Mouse (Mus musculus) midbrain, embryonic 11.5 days (tissue): ENCODE results near the gene Hamp. TPM values are rescaled to one million over a fixed set of nuclear protein-coding genes. Genes with fewer than 3 reads are reported as not detected.

Experiments
- ATAC-seq: fragments of 200-750 bp; cut with Nextera tagmentation; 2 replicates; pipeline ENCODE4 v1.8.0; 2017; ENCODE audit warnings: moderate TSS enrichment, moderate library complexity; ENCODE audit not compliant: low FRiP score
- DNase-seq: peaks from one replicate; pipeline ENCODE4 v3.0.0; 2015; ENCODE audit warnings: low spot score; ENCODE audit errors: missing footprints
- H3K27ac ChIP-seq: fragments of 300-500 bp; sonication (generic); 2 replicates; pipeline ENCODE4 v1.5.1; 2014; ENCODE audit warnings: low read depth, low read length
- H3K27me3 ChIP-seq: fragments of 300-500 bp; sonication (generic); 2 replicates; pipeline ENCODE4 v1.6.1; 2014; ENCODE audit warnings: mild to moderate bottlenecking, low read length, moderate library complexity, mixed read lengths; ENCODE audit not compliant: control insufficient read depth, insufficient read depth
- H3K36me3 ChIP-seq: fragments of 300-500 bp; sonication (generic); 2 replicates; pipeline ENCODE4 v1.6.1; 2014; ENCODE audit warnings: mild to moderate bottlenecking, low read length, moderate library complexity, mixed read lengths; ENCODE audit not compliant: control insufficient read depth, insufficient read depth
- H3K4me1 ChIP-seq: fragments of 300-500 bp; sonication (generic); 2 replicates; pipeline ENCODE4 v1.6.1; 2014; ENCODE audit warnings: low read length; ENCODE audit not compliant: control insufficient read depth, insufficient read depth
- H3K4me2 ChIP-seq: fragments of 300-500 bp; sonication (generic); 2 replicates; pipeline ENCODE4 v1.6.1; 2014; ENCODE audit warnings: mild to moderate bottlenecking, moderate library complexity
- H3K4me3 ChIP-seq: fragments of 300-500 bp; sonication (generic); 2 replicates; pipeline ENCODE4 v1.5.1; 2014; ENCODE audit warnings: low read depth, low read length
- H3K9ac ChIP-seq: fragments of 300-500 bp; sonication (generic); 2 replicates; pipeline ENCODE4 v1.6.1; 2014; ENCODE audit warnings: low read length
- H3K9me3 ChIP-seq: fragments of 300-500 bp; sonication (generic); 2 replicates; pipeline ENCODE4 v1.6.1; 2016; ENCODE audit warnings: low read length; ENCODE audit not compliant: control insufficient read depth
- WGBS: fragments of 180-500 bp; shearing (Covaris S2); extraction: QIAGEN DNeasy Blood & Tissue Kit; methylation state at CpG from one replicate; pipeline ENCODE4 v1.1.7; 2014; 5-methylcytosine and 5-hydroxymethylcytosine counted together
- polyA plus RNA-seq: library from polyadenylated mRNA; unstranded; fragments of >200 nt; fragmentation: Nextera tagmentation; extraction: Ambion mirVana; gene quantifications from 2 replicates; pipeline ENCODE4 v1.2.1, GENCODE M21; 2014

The Hamp gene
- polyA plus RNA-seq, 1 experiment from 2014 or later: 0.40 TPM

GRCm38 (mm10) chr7:30971901-30972300 is 28.1 kb upstream of the Hamp start:
- 90% methylated on average over 15 of the region's 15 CpGs for WGBS
- Histone ChIP-seq H3K36me3 (no peaks in the 10 kb centered on the region), H3K4me2 (no peak overlapping the region), H3K4me1 (peaks cover 10% of the 10 kb centered on the region; the same call in 1 of the 2 replicates), H3K27me3 (peaks cover 12% of the 10 kb centered on the region), H3K9me3 (no peaks in the 10 kb centered on the region), H3K4me3 (no peak overlapping the region), H3K9ac (no peak overlapping the region), H3K27ac (no peak overlapping the region)
- DNase-seq (peak; percentile 84), ATAC-seq (no peak)

GRCm38 (mm10) chr7:30969174-30969573 is 25.3 kb upstream of the Hamp start:
- no peak overlapping the region for H3K27ac ChIP-seq
- ATAC-seq (no peak), DNase-seq (no peak)
- peaks cover 10% of the 10 kb centered on the region; the same call in 1 of the 2 replicates for H3K4me1 ChIP-seq
- no peak overlapping the region for H3K4me3 ChIP-seq
- 85% methylated on average over 4 of the region's 4 CpGs for WGBS
- H3K27me3 ChIP-seq: peaks cover 12% of the 10 kb centered on the region
- no peaks in the 10 kb centered on the region for H3K36me3 ChIP-seq
- no peaks in the 10 kb centered on the region for H3K9me3 ChIP-seq
- H3K4me2 ChIP-seq: no peak overlapping the region
- no peak overlapping the region for H3K9ac ChIP-seq

GRCm38 (mm10) chr7:30968611-30969010 is 24.8 kb upstream of the Hamp start:
- H3K27ac ChIP-seq: no peak overlapping the region
- no peaks in the 10 kb centered on the region for H3K9me3 ChIP-seq
- no peak overlapping the region for H3K9ac ChIP-seq
- H3K36me3 ChIP-seq: no peaks in the 10 kb centered on the region
- WGBS: 94% methylated on average over 8 of the region's 8 CpGs
- peaks cover 12% of the 10 kb centered on the region for H3K27me3 ChIP-seq
- H3K4me2 ChIP-seq: no peak overlapping the region
- ATAC-seq: no peak
- DNase-seq: no peak
- peaks cover 10% of the 10 kb centered on the region; the same call in 1 of the 2 replicates for H3K4me1 ChIP-seq
- no peak overlapping the region for H3K4me3 ChIP-seq

DNA sequence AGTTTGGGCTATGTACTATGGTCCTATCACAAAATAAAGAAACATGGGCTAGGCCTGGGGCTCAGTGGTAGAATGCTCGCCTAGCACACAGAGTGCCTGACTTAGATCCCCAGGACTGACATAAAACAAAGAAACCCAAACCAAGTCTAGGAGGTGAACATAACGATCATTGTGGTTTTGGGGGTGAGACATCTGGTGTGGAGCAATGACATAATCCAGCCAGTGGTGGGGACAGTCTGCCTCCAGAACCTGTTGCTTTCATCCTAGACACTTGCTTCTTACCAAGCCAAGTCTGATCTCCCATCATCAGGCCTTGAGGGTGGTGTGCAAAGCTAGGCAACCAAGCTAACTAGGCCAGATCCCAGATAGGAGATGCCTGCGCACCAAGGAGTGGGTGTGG is 22.8 kb upstream of the Hamp start:
- Histone ChIP-seq H3K27me3 (no peaks in the 10 kb centered on the region), H3K9ac (no peak overlapping the region), H3K4me1 (no peaks in the 10 kb centered on the region), H3K27ac (no peak overlapping the region), H3K9me3 (no peaks in the 10 kb centered on the region), H3K4me3 (no peak overlapping the region), H3K36me3 (no peaks in the 10 kb centered on the region), H3K4me2 (no peak overlapping the region)
- DNase-seq (peak; percentile 8), ATAC-seq (no peak)
- 82% methylated on average over 3 of the region's 3 CpGs for WGBS

- Histone ChIP-seq H3K4me1 (no peaks in the 10 kb centered on the region), H3K27me3 (no peaks in the 10 kb centered on the region), H3K36me3 (no peaks in the 10 kb centered on the region), H3K9me3 (no peaks in the 10 kb centered on the region), H3K9ac (no peak overlapping the region), H3K27ac (no peak overlapping the region), H3K4me3 (no peak overlapping the region), H3K4me2 (no peak overlapping the region)
- DNase-seq: no peak
- no peak for ATAC-seq
- WGBS: 74% methylated on average over 14 of the region's 14 CpGs
Observed at GRCm38 (mm10) chr7:30965677-30966076, 21.8 kb upstream of the Hamp start.

GRCm38 (mm10) chr7:30964366-30964765 is 20.5 kb upstream of the Hamp start:
- H3K27me3 ChIP-seq: no peaks in the 10 kb centered on the region
- 0 out of 2 replicates have a peak, but pooled peaks cover under 1% of the 10 kb centered on the region for H3K36me3 ChIP-seq
- 92% methylated on average over 7 of the region's 7 CpGs for WGBS
- H3K4me2 ChIP-seq: no peak overlapping the region
- H3K27ac ChIP-seq: no peak overlapping the region
- no peak overlapping the region for H3K4me3 ChIP-seq
- DNase-seq (no peak), ATAC-seq (no peak)
- H3K9ac ChIP-seq: no peak overlapping the region
- no peaks in the 10 kb centered on the region for H3K4me1 ChIP-seq
- H3K9me3 ChIP-seq: no peaks in the 10 kb centered on the region

DNA sequence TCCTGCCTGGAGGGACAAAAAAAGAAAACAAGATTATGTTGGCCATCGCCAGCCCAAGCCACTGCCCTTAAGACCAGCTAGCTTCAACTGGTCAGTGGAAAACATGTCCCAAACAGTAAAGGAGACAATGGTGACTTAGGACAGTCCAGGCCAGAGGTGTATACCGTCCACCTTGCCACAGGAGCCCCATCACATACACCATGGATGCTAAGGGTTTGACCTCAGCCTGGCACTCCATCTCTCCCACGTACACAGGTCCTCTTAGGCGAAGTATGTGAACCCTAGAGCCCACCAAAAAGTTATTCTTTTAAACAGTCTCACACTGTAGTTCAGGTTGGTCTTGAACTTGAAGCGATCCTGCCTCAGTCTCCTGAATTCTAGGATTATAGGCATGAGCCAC is 19.0 kb upstream of the Hamp start:
- Histone ChIP-seq H3K4me2 (no peak overlapping the region), H3K36me3 (peaks cover 4% of the 10 kb centered on the region; the same call in 1 of the 2 replicates), H3K9me3 (no peaks in the 10 kb centered on the region), H3K9ac (no peak overlapping the region), H3K27me3 (no peaks in the 10 kb centered on the region), H3K4me1 (peaks cover 8% of the 10 kb centered on the region), H3K4me3 (no peak overlapping the region), H3K27ac (no peak overlapping the region)
- 92% methylated on average over 5 of the region's 5 CpGs for WGBS
- ATAC-seq: no peak
- DNase-seq: no peak

GRCm38 (mm10) chr7:30959786-30960349 is 16.0 kb upstream of the Hamp start:
- H3K36me3 ChIP-seq: peaks cover 5% of the 10 kb centered on the region; the same call in 1 of the 2 replicates
- peaks cover 18% of the 10 kb centered on the region for H3K4me1 ChIP-seq
- DNase-seq (peak; percentile 81), ATAC-seq (no peak)
- WGBS: 84% methylated on average over 6 of the region's 6 CpGs
- no peak overlapping the region for H3K4me2 ChIP-seq
- H3K9me3 ChIP-seq: no peaks in the 10 kb centered on the region
- H3K27me3 ChIP-seq: no peaks in the 10 kb centered on the region
- no peak overlapping the region for H3K27ac ChIP-seq
- no peak overlapping the region for H3K9ac ChIP-seq
- H3K4me3 ChIP-seq: no peak overlapping the region

DNA sequence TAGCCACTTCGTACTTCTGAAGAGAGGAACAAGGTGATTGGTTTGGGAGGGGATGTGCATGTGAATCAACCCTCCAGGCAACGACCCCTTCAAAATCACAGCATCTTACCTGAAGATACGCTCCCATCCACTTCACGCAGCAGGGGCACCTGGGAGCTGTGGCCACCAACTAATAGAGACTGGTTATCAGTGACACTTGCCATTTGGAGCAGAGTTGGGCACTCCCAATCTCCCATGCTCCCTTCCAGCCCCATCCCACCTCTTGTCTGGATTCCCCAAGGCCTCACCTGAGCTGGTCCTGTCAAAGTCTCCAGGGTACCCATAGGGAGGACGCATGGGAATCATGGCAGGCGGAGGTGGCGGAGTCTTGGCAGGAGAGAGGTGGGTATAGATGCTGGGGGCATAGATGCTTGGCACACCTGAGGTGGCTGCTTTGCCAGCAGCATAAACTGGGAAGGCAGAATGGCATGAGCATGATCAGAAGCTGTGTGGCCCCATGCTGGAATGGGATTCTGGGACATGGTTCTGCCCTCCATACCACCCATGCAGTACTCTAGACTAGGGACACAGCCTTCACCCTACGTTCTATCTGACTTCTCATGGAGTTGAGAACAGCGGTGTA is 15.1 kb upstream of the Hamp start:
- Histone ChIP-seq H3K9me3 (no peaks in the 10 kb centered on the region), H3K27ac (no peak overlapping the region), H3K27me3 (no peaks in the 10 kb centered on the region), H3K4me2 (no peak overlapping the region), H3K4me1 (peaks cover 18% of the 10 kb centered on the region), H3K9ac (no peak overlapping the region), H3K36me3 (peaks cover 8% of the 10 kb centered on the region; the same call in 1 of the 2 replicates), H3K4me3 (no peak overlapping the region)
- ATAC-seq (no peak), DNase-seq (no peak)
- 94% methylated on average over 9 of the region's 9 CpGs for WGBS
